Mouse (Mus musculus) C2C12 (cell line): ENCODE results near the gene Fam19a5. TPM values are rescaled to one million over a fixed set of nuclear protein-coding genes. Genes with fewer than 3 reads are reported as not detected.

Source experiments
- H3K27me3 ChIP-seq: one replicate; pipeline ENCODE4 v1.6.1; 2011; ENCODE audit not compliant: control insufficient read depth, insufficient read depth, insufficient read length
- H3K36me3 ChIP-seq: one replicate; pipeline ENCODE4 v1.6.1; 2011; ENCODE audit not compliant: control insufficient read depth, insufficient read depth
- H3K4me3 ChIP-seq: one replicate; pipeline ENCODE4 v1.5.1; 2011; ENCODE audit warnings: mild to moderate bottlenecking, control low read depth; ENCODE audit not compliant: poor library complexity, insufficient read depth, severe bottlenecking
- H3K79me2 ChIP-seq: one replicate; pipeline ENCODE4 v1.6.1; 2011; ENCODE audit not compliant: control insufficient read depth, insufficient read depth
- H3K79me3 ChIP-seq: one replicate; pipeline ENCODE4 v1.6.1; 2011; ENCODE audit warnings: low read depth, control low read depth
- H3ac ChIP-seq: one replicate; pipeline ENCODE3; 2011; ENCODE audit warnings: low read depth; ENCODE audit not compliant: control insufficient read depth, insufficient read length
- CEBPB ChIP-seq: IDR thresholded peaks from one replicate; pipeline ENCODE4 v1.6.1; 2011; ENCODE audit warnings: low read depth, mild to moderate bottlenecking, control low read depth, moderate library complexity
- CTCF ChIP-seq: IDR thresholded peaks from one replicate; pipeline ENCODE4 v1.5.1; 2011; ENCODE audit not compliant: control insufficient read depth, insufficient read depth, insufficient read length
- FOSL1 ChIP-seq: IDR thresholded peaks from one replicate; pipeline ENCODE4 v1.8.0; 2011; ENCODE audit warnings: mild to moderate bottlenecking, low read length; ENCODE audit not compliant: poor library complexity, insufficient read depth, severe bottlenecking
- MAX ChIP-seq: IDR thresholded peaks from one replicate; pipeline ENCODE4 v1.6.1; 2011; ENCODE audit warnings: mild to moderate bottlenecking, control low read depth
- MYOD1 ChIP-seq: IDR thresholded peaks from one replicate; pipeline ENCODE4 v1.6.1; 2011; ENCODE audit warnings: low read depth; ENCODE audit not compliant: control insufficient read depth, insufficient read length
- MYOG ChIP-seq: IDR thresholded peaks from one replicate; pipeline ENCODE4 v1.6.1; 2011; ENCODE audit not compliant: control insufficient read depth, insufficient read length; ENCODE audit errors: extremely low read depth
- USF1 ChIP-seq: IDR thresholded peaks from one replicate; pipeline ENCODE4 v1.6.1; 2011; ENCODE audit warnings: low read depth, mild to moderate bottlenecking, control low read depth, moderate library complexity
- polyA plus RNA-seq: library from polyadenylated mRNA; unstranded; fragments of >200 nt; fragmentation: generic; extraction: Trizol; gene quantifications from one replicate; pipeline ENCODE4 v1.2.1, GENCODE M21; 2012; ENCODE audit warnings: missing spikeins

Fam19a5 gene
- polyA plus RNA-seq, 1 experiment, result 50.0 TPM

GRCm38 (mm10) chr15:87715037-87715676 is 171.1 kb downstream of the Fam19a5 start:
- TF ChIP-seq MYOD1 (peak; percentile 19), CTCF (no peak), CEBPB (peak; percentile 75), MAX (peak; percentile 55)
- Histone ChIP-seq H3K79me2 (peaks cover 52% of the 10 kb centered on the region), H3K4me3 (no peak overlapping the region), H3K79me3 (peaks cover 12% of the 10 kb centered on the region), H3K36me3 (peaks cover 10% of the 10 kb centered on the region), H3K27me3 (no peaks in the 10 kb centered on the region), H3ac (peak overlapping the region; percentile 60)

DNA sequence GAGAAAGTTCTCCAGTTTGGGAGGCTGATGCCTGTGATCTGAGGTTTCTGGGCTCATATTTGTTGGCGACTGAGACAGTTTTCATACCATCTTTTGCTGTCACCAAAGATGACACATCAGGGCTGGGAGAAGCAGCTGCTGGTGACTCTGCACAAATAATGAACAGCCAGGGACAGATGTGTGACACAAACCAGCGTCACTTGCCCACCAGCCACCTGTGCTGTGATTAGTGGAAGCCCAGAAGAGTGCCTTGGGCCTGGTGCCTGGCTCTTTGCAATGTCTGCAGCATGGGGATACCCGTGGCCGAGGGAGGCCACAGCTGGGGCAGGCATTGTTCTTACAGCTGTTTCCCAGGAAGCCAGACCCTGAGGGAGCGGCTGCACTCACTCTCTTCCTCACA is 173.0 kb downstream of the Fam19a5 start:
- no peak overlapping the region for H3K4me3 ChIP-seq
- H3K79me2 ChIP-seq, result peaks cover 60% of the 10 kb centered on the region
- no peaks in the 10 kb centered on the region for H3K27me3 ChIP-seq
- H3K36me3 ChIP-seq, result peaks cover 21% of the 10 kb centered on the region
- peak overlapping the region; percentile 1 for H3ac ChIP-seq
- peak; percentile 55 for TF ChIP-seq MAX
- TF ChIP-seq USF1, result no peak
- no peak for TF ChIP-seq CEBPB
- peak; percentile 99 for TF ChIP-seq MYOD1
- peak; percentile 73 for TF ChIP-seq FOSL1
- H3K79me3 ChIP-seq, result peaks cover 12% of the 10 kb centered on the region

DNA sequence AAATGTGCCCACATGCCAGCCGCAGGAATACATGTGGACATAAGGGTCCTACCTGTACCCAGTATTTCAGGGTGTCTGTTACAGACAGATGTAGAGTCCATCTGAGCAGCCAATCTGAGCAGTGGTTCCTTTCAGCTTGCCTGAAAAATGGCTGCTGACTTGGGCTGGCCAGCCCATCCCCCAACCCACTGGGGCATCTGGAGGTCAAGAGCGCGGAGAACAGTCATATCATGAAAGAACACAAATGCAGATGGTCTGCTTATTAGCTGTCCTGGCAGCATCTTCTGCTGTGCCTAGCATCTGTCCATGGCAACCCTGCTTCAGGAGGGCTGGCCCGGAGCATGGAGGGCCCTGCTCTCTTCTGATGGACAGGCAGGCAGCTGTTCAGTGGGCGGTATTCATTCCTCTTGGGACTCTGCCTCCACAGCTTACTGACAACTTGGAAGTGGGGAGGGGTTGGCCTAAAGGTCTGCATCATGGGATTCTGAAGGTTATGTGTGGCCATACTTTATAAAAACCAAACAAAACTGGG is 179.4 kb downstream of the Fam19a5 start:
- Histone ChIP-seq H3ac (no peak overlapping the region), H3K4me3 (no peak overlapping the region), H3K27me3 (no peaks in the 10 kb centered on the region), H3K79me2 (peaks cover 24% of the 10 kb centered on the region), H3K79me3 (peaks cover 10% of the 10 kb centered on the region), H3K36me3 (peaks cover 56% of the 10 kb centered on the region)
- TF ChIP-seq MYOD1 (peak; percentile 78), MAX (no peak), FOSL1 (no peak)

- Histone ChIP-seq H3K79me3 (no peaks in the 10 kb centered on the region), H3K79me2 (peaks cover 2% of the 10 kb centered on the region), H3K27me3 (no peaks in the 10 kb centered on the region), H3K4me3 (no peak overlapping the region), H3ac (no peak overlapping the region), H3K36me3 (peaks cover 44% of the 10 kb centered on the region)
- TF ChIP-seq MYOG (no peak), CEBPB (no peak), FOSL1 (no peak), CTCF (no peak), MAX (no peak), MYOD1 (no peak), USF1 (no peak)
Observed at GRCm38 (mm10) chr15:87726657-87727236, 182.6 kb downstream of the Fam19a5 start.

GRCm38 (mm10) chr15:87736345-87736744 is 192.2 kb downstream of the Fam19a5 start:
- TF ChIP-seq CTCF, result no peak
- peak; percentile 41 for TF ChIP-seq MYOD1
- H3K36me3 ChIP-seq, result peaks cover 11% of the 10 kb centered on the region
- no peak overlapping the region for H3K4me3 ChIP-seq
- H3K79me2 ChIP-seq, result peaks cover 5% of the 10 kb centered on the region
- H3K27me3 ChIP-seq, result no peaks in the 10 kb centered on the region
- H3ac ChIP-seq, result no peak overlapping the region
- no peaks in the 10 kb centered on the region for H3K79me3 ChIP-seq

DNA sequence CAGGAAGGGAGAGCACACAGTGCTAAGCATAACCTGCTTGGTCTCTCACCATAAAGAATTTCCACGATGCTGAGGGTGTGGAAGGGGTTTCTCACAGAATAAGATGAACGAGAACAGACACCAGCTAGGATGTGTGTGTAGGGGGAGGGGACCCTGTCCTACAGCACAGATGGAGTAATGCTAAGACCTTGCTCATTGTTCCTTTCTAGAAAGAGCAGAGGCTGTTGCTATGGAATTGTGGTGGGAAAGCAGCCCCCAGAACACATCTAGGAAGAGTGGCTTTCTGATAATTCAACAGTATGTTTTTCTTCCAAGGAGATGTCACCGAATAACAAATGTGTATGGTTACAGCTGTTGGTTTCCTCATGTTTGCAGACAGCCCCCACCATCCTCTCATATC is 211.4 kb downstream of the Fam19a5 start:
- H3K79me2 ChIP-seq, result no peaks in the 10 kb centered on the region
- H3K27me3 ChIP-seq, result no peaks in the 10 kb centered on the region
- H3K4me3 ChIP-seq, result no peak overlapping the region
- no peak for TF ChIP-seq CTCF
- TF ChIP-seq CEBPB, result no peak
- no peak for TF ChIP-seq MYOD1
- TF ChIP-seq MYOG, result no peak
- no peak for TF ChIP-seq USF1
- no peak overlapping the region for H3ac ChIP-seq
- peaks cover 23% of the 10 kb centered on the region for H3K36me3 ChIP-seq
- no peaks in the 10 kb centered on the region for H3K79me3 ChIP-seq
